Mouse (Mus musculus) bone marrow, adult 2 months (tissue): Measurements from ENCODE around the gene Plekhh3.

Source experiments
- CTCF ChIP-seq: fragments of 200-500 bp; IDR thresholded peaks from 2 replicates; pipeline ENCODE4 v1.5.1; 2011; ENCODE audit warnings: low read length, control low read depth; ENCODE audit not compliant: control insufficient read depth, insufficient read depth
- POLR2A ChIP-seq: fragments of 200-500 bp; IDR thresholded peaks from 2 replicates; pipeline ENCODE4 v1.6.1; 2011; ENCODE audit warnings: low read depth, mild to moderate bottlenecking, control low read depth, low read length, borderline replicate concordance; ENCODE audit not compliant: control insufficient read depth

- TF ChIP-seq POLR2A (no peak), CTCF (no peak)
Measured at GRCm38 (mm10) chr11:101128996-101129577, 42.1 kb downstream of the Plekhh3 start.
